Mouse (Mus musculus) midbrain, embryonic 10.5 days (tissue): ENCODE data around the gene Pttg1. TPM values are rescaled to one million over a fixed set of nuclear protein-coding genes. Genes with fewer than 3 reads are reported as not detected.

Experiments used
- DNase-seq: peaks from one replicate; pipeline ENCODE4 v3.0.0-alpha.2; 2017; ENCODE audit warnings: low spot score
- H3K27ac ChIP-seq: fragments of 300-500 bp; sonication (generic); replicated peaks from 2 replicates; pipeline ENCODE4 v1.5.1; 2016; ENCODE audit warnings: mild to moderate bottlenecking
- H3K27me3 ChIP-seq: fragments of 300-500 bp; sonication (generic); 2 replicates; pipeline ENCODE4 v1.6.1; 2016; ENCODE audit warnings: low read depth, mild to moderate bottlenecking; ENCODE audit not compliant: poor library complexity, severe bottlenecking
- H3K36me3 ChIP-seq: fragments of 300-500 bp; sonication (generic); 2 replicates; pipeline ENCODE4 v1.6.1; 2016; ENCODE audit warnings: mild to moderate bottlenecking, moderate library complexity
- H3K4me1 ChIP-seq: fragments of 300-500 bp; sonication (generic); 2 replicates; pipeline ENCODE4 v1.6.1; 2016
- H3K4me3 ChIP-seq: fragments of 300-500 bp; sonication (generic); 2 replicates; pipeline ENCODE4 v1.5.1; 2016; ENCODE audit warnings: mild to moderate bottlenecking, moderate library complexity
- H3K9me3 ChIP-seq: fragments of 300-500 bp; sonication (generic); replicated peaks from 2 replicates; pipeline ENCODE4 v1.6.1; 2016; ENCODE audit warnings: mild to moderate bottlenecking
- WGBS: fragments of 180-500 bp; shearing (Covaris S2); methylation state at CpG from one replicate; pipeline ENCODE4 v1.1.7; 2016; 5-methylcytosine and 5-hydroxymethylcytosine counted together
- polyA plus RNA-seq: library from polyadenylated mRNA; unstranded; fragments of >200 nt; fragmentation: Nextera tagmentation; extraction: Ambion mirVana; gene quantifications from 2 replicates; pipeline ENCODE4 v1.2.1, GENCODE M21; 2016

Gene Pttg1
- polyA plus RNA-seq, 1 experiment from 2014 or later, result 109 TPM

DNA sequence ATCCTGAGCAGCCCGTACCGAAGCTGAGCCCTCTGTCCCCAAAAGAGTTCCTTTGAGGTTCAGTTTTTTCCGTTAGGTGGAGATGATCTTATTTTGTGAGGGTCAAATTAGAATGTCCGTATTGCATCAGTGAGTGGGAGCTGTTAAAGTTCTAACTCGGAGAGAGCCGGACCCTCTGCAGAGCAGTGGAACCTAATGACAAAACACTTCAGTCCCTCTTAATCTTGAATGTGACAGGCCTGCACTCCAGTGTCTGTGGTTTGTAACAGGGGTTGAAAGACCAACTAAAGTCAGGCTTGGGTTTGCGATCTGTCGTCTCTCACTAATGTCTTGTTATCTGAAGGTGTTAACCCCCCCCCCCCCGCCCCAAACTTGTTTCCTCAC is 8.0 kb upstream of the Pttg1 start:
- Histone ChIP-seq H3K4me3 (peak overlapping the region; percentile 88), H3K4me1 (peaks cover 11% of the 10 kb centered on the region), H3K36me3 (peaks cover 21% of the 10 kb centered on the region), H3K9me3 (no peaks in the 10 kb centered on the region; the same call in 1 of the 2 replicates), H3K27ac (peak overlapping the region; percentile 84), H3K27me3 (no peaks in the 10 kb centered on the region)
- 5% methylated on average over 9 of the region's 9 CpGs for WGBS
- no peak for DNase-seq

- 9% methylated on average over 38 of the region's 38 CpGs for WGBS
- H3K9me3 ChIP-seq, result peaks cover 5% of the 10 kb centered on the region; the same call in 1 of the 2 replicates
These were observed 7.4 kb upstream of the Pttg1 start, which contains the start of gene Slu7 for GRCm38 (mm10) chr11:43433254-43434023. Gene Slu7 (plus strand): TSS chr11:43433744.

DNA sequence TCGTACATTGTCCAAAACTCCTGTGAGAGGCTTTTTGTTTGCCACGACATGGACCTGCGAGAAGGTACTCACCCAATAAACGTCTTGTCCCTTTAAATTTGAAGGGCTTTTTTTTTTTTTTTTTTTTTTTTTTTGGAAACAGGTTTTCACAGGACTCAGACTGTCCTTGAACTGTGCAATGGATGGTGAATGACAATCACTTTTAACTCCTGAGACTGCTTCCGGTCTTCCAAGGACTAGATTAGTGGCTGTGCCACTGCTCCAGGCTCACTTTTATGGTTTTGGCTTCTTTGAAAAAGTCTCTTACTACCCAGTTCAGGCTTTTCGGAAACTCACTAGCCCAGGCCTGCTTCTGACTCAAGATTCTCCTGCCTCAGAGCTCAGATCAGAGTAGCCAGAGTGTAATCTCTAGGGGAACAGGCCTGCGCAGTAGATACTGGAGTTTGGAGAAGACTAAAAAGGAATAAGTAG is 398 bp upstream of the Pttg1 start:
- H3K9me3 ChIP-seq, result peaks cover 6% of the 10 kb centered on the region; the same call in 1 of the 2 replicates
- DNase-seq, result peak; percentile 16
- WGBS, result 20% methylated on average over 7 of the region's 7 CpGs
- peak overlapping the region; percentile 85 for H3K27ac ChIP-seq
- H3K4me3 ChIP-seq, result peak overlapping the region; percentile 67
- H3K36me3 ChIP-seq, result peaks cover 25% of the 10 kb centered on the region
- H3K4me1 ChIP-seq, result peaks cover 12% of the 10 kb centered on the region
- H3K27me3 ChIP-seq, result no peaks in the 10 kb centered on the region

More at GRCm38 (mm10) chr11:43433254-43434023, 7.4 kb upstream of the Pttg1 start, which contains the start of gene Slu7:
- Histone ChIP-seq H3K4me1 (peaks cover 11% of the 10 kb centered on the region), H3K36me3 (peaks cover 15% of the 10 kb centered on the region), H3K4me3 (peak within 1 kb of the TSS; percentile 88), H3K27ac (peak within 1 kb of the TSS; percentile 84), H3K27me3 (no peaks in the 10 kb centered on the region)
- peak; percentile 83 for DNase-seq

DNA sequence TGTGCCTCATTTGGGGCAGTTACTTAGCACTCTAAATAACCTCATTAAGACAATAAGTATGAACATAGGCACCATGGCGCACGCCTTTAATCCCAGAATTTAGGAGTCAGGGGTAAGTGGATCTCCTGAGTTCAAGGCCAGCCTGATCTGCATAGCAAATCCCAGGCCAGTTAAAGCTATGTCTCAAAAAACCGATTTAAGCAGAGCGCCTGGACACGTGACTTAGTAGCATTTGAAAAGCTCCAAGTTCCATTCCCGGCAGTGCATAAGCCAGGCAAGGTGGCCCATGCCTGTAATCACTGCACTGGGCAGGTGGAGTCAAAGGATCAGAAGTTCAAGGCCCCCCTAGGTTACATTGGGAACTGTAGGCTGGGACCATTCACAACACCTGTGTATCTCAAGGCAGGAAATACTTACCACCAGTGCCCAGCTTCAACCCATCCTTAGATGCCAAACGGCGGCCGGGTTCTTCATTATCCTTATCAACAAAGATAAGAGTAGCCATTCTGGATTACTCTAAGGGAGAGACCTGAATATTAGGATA is 813 bp downstream of the Pttg1 start:
- H3K4me1 ChIP-seq, result peaks cover 12% of the 10 kb centered on the region
- no peaks in the 10 kb centered on the region for H3K27me3 ChIP-seq
- peaks cover 32% of the 10 kb centered on the region for H3K36me3 ChIP-seq
- H3K9me3 ChIP-seq, result peaks cover 6% of the 10 kb centered on the region; the same call in 1 of the 2 replicates
- WGBS, result 92% methylated on average over 9 of the region's 9 CpGs
- peak overlapping the region; percentile 67 for H3K4me3 ChIP-seq
- peak overlapping the region; percentile 85; the same call in 1 of the 2 replicates for H3K27ac ChIP-seq
- no peak for DNase-seq

- no peaks in the 10 kb centered on the region for H3K27me3 ChIP-seq
- WGBS, result 71% methylated on average over 5 of the region's 5 CpGs
- no peak overlapping the region for H3K4me3 ChIP-seq
- no peak overlapping the region for H3K27ac ChIP-seq
- H3K4me1 ChIP-seq, result peaks cover 12% of the 10 kb centered on the region
- peaks cover 6% of the 10 kb centered on the region; the same call in 1 of the 2 replicates for H3K9me3 ChIP-seq
- no peak for DNase-seq
- H3K36me3 ChIP-seq, result peaks cover 32% of the 10 kb centered on the region
These were observed 1.7 kb downstream of the Pttg1 start for GRCm38 (mm10) chr11:43424386-43424785.

GRCm38 (mm10) chr11:43417201-43417600 is 8.8 kb downstream of the Pttg1 start:
- H3K9me3 ChIP-seq, result no peaks in the 10 kb centered on the region
- H3K27me3 ChIP-seq, result no peaks in the 10 kb centered on the region
- H3K4me3 ChIP-seq, result no peak overlapping the region
- H3K27ac ChIP-seq, result no peak overlapping the region; the same call in 1 of the 2 replicates
- WGBS, result 50% methylated on average over 7 of the region's 7 CpGs
- DNase-seq, result peak; percentile 49
- H3K36me3 ChIP-seq, result peaks cover 7% of the 10 kb centered on the region; the same call in 1 of the 2 replicates
- H3K4me1 ChIP-seq, result peaks cover 36% of the 10 kb centered on the region

DNA sequence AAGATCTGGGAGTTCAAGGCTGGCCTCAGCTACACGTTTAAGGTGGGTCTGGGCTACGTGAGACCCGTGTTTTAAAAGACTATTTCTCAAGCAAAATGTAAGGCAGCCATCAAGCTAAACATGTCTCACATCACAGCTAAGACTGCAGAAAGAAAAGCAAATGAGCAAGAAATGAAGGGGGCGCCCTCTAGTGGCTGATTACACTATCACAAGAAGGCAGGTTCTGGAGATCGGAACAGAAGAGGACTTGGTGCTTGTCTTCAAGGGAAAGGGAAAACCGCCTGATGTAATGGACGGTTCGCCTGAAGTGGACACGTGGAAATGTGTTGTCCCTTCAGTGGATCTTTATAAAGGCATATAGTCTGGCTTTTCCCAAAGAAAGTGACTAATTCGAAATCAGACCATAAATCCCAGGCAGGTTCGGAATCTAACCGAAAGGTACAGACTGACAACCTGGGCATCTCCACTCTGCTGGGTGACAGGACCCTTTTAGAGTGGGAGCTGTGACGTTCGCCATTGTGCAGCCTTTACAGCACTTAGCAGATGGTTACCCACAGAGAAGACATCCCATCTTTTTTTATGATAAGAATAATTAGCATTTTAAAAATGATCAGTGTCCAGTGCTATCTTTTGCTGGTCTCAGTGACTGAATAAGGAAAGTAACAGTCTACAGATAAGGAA is 13.1 kb downstream of the Pttg1 start:
- Histone ChIP-seq H3K4me3 (no peak overlapping the region), H3K36me3 (no peaks in the 10 kb centered on the region), H3K27me3 (no peaks in the 10 kb centered on the region), H3K4me1 (peaks cover 36% of the 10 kb centered on the region), H3K9me3 (no peaks in the 10 kb centered on the region), H3K27ac (no peak overlapping the region)
- 27% methylated on average over 14 of the region's 14 CpGs for WGBS
- peak; percentile 82 for DNase-seq

GRCm38 (mm10) chr11:43411413-43411812 is 14.6 kb downstream of the Pttg1 start:
- WGBS, result 2% methylated on average over 1 of the region's 1 CpGs
- H3K4me3 ChIP-seq, result no peak overlapping the region
- H3K36me3 ChIP-seq, result no peaks in the 10 kb centered on the region
- no peaks in the 10 kb centered on the region for H3K27me3 ChIP-seq
- no peaks in the 10 kb centered on the region for H3K9me3 ChIP-seq
- peak; percentile 68 for DNase-seq
- H3K4me1 ChIP-seq, result peaks cover 24% of the 10 kb centered on the region
- H3K27ac ChIP-seq, result no peak overlapping the region

DNA sequence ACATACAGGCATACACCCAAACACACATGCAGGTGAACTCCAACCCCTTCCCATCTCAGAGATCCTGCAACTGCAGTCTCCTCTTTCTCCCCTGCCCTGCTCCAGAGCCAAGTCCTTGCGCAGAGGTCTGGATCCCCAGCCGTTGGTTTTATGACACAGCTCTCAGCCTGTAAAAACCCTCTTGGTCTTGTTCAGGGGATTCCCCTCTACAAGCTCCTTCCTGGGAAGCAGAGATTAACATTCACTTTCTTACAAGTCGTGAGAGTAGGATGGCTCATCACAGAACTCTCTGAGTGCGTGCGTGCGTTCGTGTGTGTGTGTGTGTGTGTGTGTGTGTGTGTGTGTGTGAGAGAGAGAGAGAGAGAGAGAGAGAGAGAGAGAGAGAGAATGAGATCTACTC is 15.8 kb downstream of the Pttg1 start:
- Histone ChIP-seq H3K27ac (no peak overlapping the region), H3K9me3 (no peaks in the 10 kb centered on the region), H3K4me3 (no peak overlapping the region), H3K36me3 (no peaks in the 10 kb centered on the region), H3K27me3 (no peaks in the 10 kb centered on the region), H3K4me1 (peaks cover 20% of the 10 kb centered on the region)
- WGBS, result 76% methylated on average over 7 of the region's 7 CpGs
- no peak for DNase-seq

DNA sequence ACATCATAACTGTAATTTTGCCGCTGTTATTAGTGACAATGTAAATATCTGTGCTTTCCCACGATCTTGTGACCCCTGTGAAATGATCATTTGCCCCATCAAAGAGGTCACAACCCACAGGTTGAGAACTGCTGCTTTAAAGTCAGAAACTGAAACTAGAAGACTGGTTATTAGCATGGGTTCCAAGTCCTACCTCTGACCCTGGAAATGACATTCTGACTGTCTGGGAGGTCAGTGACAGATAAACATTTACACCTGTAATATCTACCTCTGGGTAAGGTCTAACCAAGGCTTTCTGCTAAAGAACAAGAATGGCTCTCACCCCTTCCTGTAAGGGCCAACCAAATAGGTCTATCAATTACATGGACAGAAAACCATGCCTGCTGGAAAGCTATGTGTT is 17.2 kb downstream of the Pttg1 start:
- DNase-seq, result no peak
- 84% methylated on average over 2 of the region's 2 CpGs for WGBS
- Histone ChIP-seq H3K4me1 (peaks cover 7% of the 10 kb centered on the region), H3K9me3 (peaks cover 7% of the 10 kb centered on the region; the same call in 1 of the 2 replicates), H3K4me3 (no peak overlapping the region), H3K27me3 (no peaks in the 10 kb centered on the region), H3K27ac (no peak overlapping the region), H3K36me3 (no peaks in the 10 kb centered on the region)

GRCm38 (mm10) chr11:43404150-43404807 is 21.8 kb downstream of the Pttg1 start:
- Histone ChIP-seq H3K27ac (no peak overlapping the region), H3K9me3 (peaks cover 7% of the 10 kb centered on the region; the same call in 1 of the 2 replicates), H3K4me3 (no peak overlapping the region), H3K27me3 (no peaks in the 10 kb centered on the region), H3K4me1 (no peaks in the 10 kb centered on the region), H3K36me3 (no peaks in the 10 kb centered on the region)
- 89% methylated on average over 15 of the region's 15 CpGs for WGBS
- DNase-seq, result no peak

DNA sequence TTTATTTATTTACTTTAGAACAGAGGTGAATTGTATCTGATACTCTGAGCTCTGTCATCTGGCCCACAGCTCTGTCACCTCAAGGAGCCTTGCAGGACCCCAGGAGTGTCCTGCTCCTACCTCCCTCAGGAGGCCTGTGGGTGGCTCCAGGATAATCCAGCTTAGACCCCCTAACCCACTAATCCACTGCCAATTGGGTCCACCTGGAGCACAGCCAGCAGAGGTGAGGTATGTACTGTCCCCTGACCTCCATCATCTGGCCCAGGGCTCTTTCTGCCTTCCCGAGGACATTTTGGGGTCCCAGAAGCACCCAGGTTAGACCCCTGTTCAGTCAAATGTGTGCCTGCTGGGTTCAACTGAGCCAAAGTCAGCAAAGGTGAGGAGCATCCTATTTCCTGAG is 25.9 kb downstream of the Pttg1 start:
- 100% methylated on average over 1 of the region's 1 CpGs for WGBS
- DNase-seq, result no peak

More for the DNA sequence above, 25.9 kb downstream of the Pttg1 start:
- H3K4me3 ChIP-seq, result no peak overlapping the region
- no peak overlapping the region for H3K27ac ChIP-seq
- H3K36me3 ChIP-seq, result no peaks in the 10 kb centered on the region
- peaks cover 11% of the 10 kb centered on the region for H3K4me1 ChIP-seq
- H3K9me3 ChIP-seq, result peaks cover 7% of the 10 kb centered on the region; the same call in 1 of the 2 replicates
- H3K27me3 ChIP-seq, result no peaks in the 10 kb centered on the region
